Mouse (Mus musculus) neural tube, embryonic 11.5 days (tissue): Measurements from ENCODE around the gene Rhot2. TPM values are rescaled to one million over a fixed set of nuclear protein-coding genes. Genes with fewer than 3 reads are reported as not detected.

Experiments used
- ATAC-seq: fragments of 200-750 bp; cut with Nextera tagmentation; 2 replicates; pipeline ENCODE4 v1.8.0; 2017; ENCODE audit warnings: moderate number of reproducible peaks, mild to moderate bottlenecking, moderate TSS enrichment, moderate library complexity; ENCODE audit not compliant: insufficient read depth, low FRiP score, low TSS enrichment
- DNase-seq: peaks from one replicate; pipeline ENCODE4 v3.0.0-alpha.2; 2015; ENCODE audit warnings: low spot score
- H3K27ac ChIP-seq: fragments of 300-500 bp; sonication (generic); 2 replicates; pipeline ENCODE4 v1.5.1; 2014; ENCODE audit warnings: low read depth, mild to moderate bottlenecking, low read length
- H3K27me3 ChIP-seq: fragments of 300-500 bp; sonication (generic); 2 replicates; pipeline ENCODE4 v1.6.1; 2014; ENCODE audit warnings: mild to moderate bottlenecking, low read length, mixed read lengths; ENCODE audit not compliant: control insufficient read depth, insufficient read depth
- H3K36me3 ChIP-seq: fragments of 300-500 bp; sonication (generic); 2 replicates; pipeline ENCODE4 v1.6.1; 2014; ENCODE audit warnings: mild to moderate bottlenecking, low read length, moderate library complexity, mixed read lengths; ENCODE audit not compliant: control insufficient read depth, insufficient read depth
- H3K4me1 ChIP-seq: fragments of 300-500 bp; sonication (generic); 2 replicates; pipeline ENCODE4 v1.6.1; 2014; ENCODE audit warnings: low read length, mixed read lengths; ENCODE audit not compliant: control insufficient read depth, insufficient read depth
- H3K4me2 ChIP-seq: fragments of 300-500 bp; sonication (generic); 2 replicates; pipeline ENCODE4 v1.6.1; 2014; ENCODE audit warnings: low read depth, mild to moderate bottlenecking, moderate library complexity
- H3K4me3 ChIP-seq: fragments of 300-500 bp; sonication (generic); 2 replicates; pipeline ENCODE4 v1.5.1; 2014; ENCODE audit warnings: low read depth, low read length
- H3K9ac ChIP-seq: fragments of 300-500 bp; sonication (generic); 2 replicates; pipeline ENCODE4 v1.6.1; 2014; ENCODE audit warnings: mild to moderate bottlenecking, low read length
- H3K9me3 ChIP-seq: fragments of 300-500 bp; sonication (generic); 2 replicates; pipeline ENCODE4 v1.6.1; 2016; ENCODE audit warnings: low read length; ENCODE audit not compliant: control insufficient read depth
- WGBS: fragments of 180-500 bp; shearing (Covaris S2); extraction: QIAGEN DNeasy Blood & Tissue Kit; methylation state at CpG from one replicate; pipeline ENCODE4 v1.1.7; 2014; 5-methylcytosine and 5-hydroxymethylcytosine counted together
- polyA plus RNA-seq: library from polyadenylated mRNA; unstranded; fragments of >200 nt; fragmentation: Nextera tagmentation; extraction: Ambion mirVana; gene quantifications from 2 replicates; pipeline ENCODE4 v1.2.1, GENCODE M21; 2014

Rhot2 gene
- 8.6 and 10.5 TPM in 2 replicates for polyA plus RNA-seq

GRCm38 (mm10) chr17:25844396-25844901 is at the start of gene Rhot2:
Gene Rhot2 (minus strand): TSS chr17:25844851.
- Histone ChIP-seq H3K36me3 (peaks cover 19% of the 10 kb centered on the region), H3K4me3 (peak within 1 kb of the TSS; percentile 93), H3K9me3 (no peaks in the 10 kb centered on the region), H3K27me3 (no peaks in the 10 kb centered on the region), H3K4me2 (peak within 1 kb of the TSS; percentile 89), H3K4me1 (peaks cover 8% of the 10 kb centered on the region; the same call in 1 of the 2 replicates), H3K27ac (peak within 1 kb of the TSS; percentile 60), H3K9ac (peak within 1 kb of the TSS; percentile 81)
- 1% methylated on average over 18 of the region's 21 CpGs for WGBS
- DNase-seq, result peak; percentile 91
- peak; percentile 92 for ATAC-seq

- Histone ChIP-seq H3K4me3 (no peak overlapping the region), H3K36me3 (no peaks in the 10 kb centered on the region), H3K4me1 (peaks cover 5% of the 10 kb centered on the region; the same call in 1 of the 2 replicates), H3K9ac (no peak overlapping the region), H3K27me3 (no peaks in the 10 kb centered on the region), H3K27ac (no peak overlapping the region), H3K4me2 (no peak overlapping the region), H3K9me3 (no peaks in the 10 kb centered on the region)
- DNase-seq, result peak; percentile 75
- peak; percentile 50; the same call in 1 of the 2 replicates for ATAC-seq
- WGBS, result 34% methylated on average over 2 of the region's 2 CpGs
These were observed 49.4 kb upstream of the Rhot2 start for GRCm38 (mm10) chr17:25893975-25894617.

GRCm38 (mm10) chr17:25888837-25889236 is 44.2 kb upstream of the Rhot2 start:
- Histone ChIP-seq H3K9me3 (no peaks in the 10 kb centered on the region), H3K9ac (no peak overlapping the region), H3K27me3 (no peaks in the 10 kb centered on the region), H3K4me3 (no peak overlapping the region), H3K4me2 (no peak overlapping the region), H3K27ac (no peak overlapping the region), H3K4me1 (no peaks in the 10 kb centered on the region), H3K36me3 (no peaks in the 10 kb centered on the region)
- ATAC-seq (no peak), DNase-seq (no peak)
- 89% methylated on average over 3 of the region's 3 CpGs for WGBS

- DNase-seq, result no peak
- WGBS, result 92% methylated on average over 10 of the region's 10 CpGs
- H3K36me3 ChIP-seq, result peaks cover 2% of the 10 kb centered on the region; the same call in 1 of the 2 replicates
These were observed 42.8 kb upstream of the Rhot2 start for GRCm38 (mm10) chr17:25887467-25887866.

GRCm38 (mm10) chr17:25886806-25887205 is 42.2 kb upstream of the Rhot2 start:
- ATAC-seq, result no peak
- no peak overlapping the region for H3K4me2 ChIP-seq
- no peak overlapping the region for H3K4me3 ChIP-seq
- peaks cover 2% of the 10 kb centered on the region; the same call in 1 of the 2 replicates for H3K36me3 ChIP-seq
- H3K9ac ChIP-seq, result no peak overlapping the region
- no peak overlapping the region for H3K27ac ChIP-seq
- H3K4me1 ChIP-seq, result no peaks in the 10 kb centered on the region
- no peaks in the 10 kb centered on the region for H3K9me3 ChIP-seq
- DNase-seq, result no peak
- H3K27me3 ChIP-seq, result no peaks in the 10 kb centered on the region

More at GRCm38 (mm10) chr17:25887467-25887866, 42.8 kb upstream of the Rhot2 start:
- Histone ChIP-seq H3K27me3 (no peaks in the 10 kb centered on the region), H3K27ac (no peak overlapping the region), H3K4me2 (no peak overlapping the region), H3K4me1 (no peaks in the 10 kb centered on the region), H3K4me3 (no peak overlapping the region), H3K9me3 (no peaks in the 10 kb centered on the region), H3K9ac (no peak overlapping the region)
- no peak for ATAC-seq

- no peaks in the 10 kb centered on the region for H3K9me3 ChIP-seq
- H3K36me3 ChIP-seq, result peaks cover 2% of the 10 kb centered on the region; the same call in 1 of the 2 replicates
- H3K4me1 ChIP-seq, result peaks cover 10% of the 10 kb centered on the region
- WGBS, result 68% methylated on average over 4 of the region's 4 CpGs
- H3K9ac ChIP-seq, result no peak overlapping the region
- no peak overlapping the region for H3K4me3 ChIP-seq
- H3K27ac ChIP-seq, result no peak overlapping the region
- ATAC-seq (no peak), DNase-seq (peak; percentile 47)
- H3K27me3 ChIP-seq, result no peaks in the 10 kb centered on the region
- no peak overlapping the region for H3K4me2 ChIP-seq
These were observed 41.0 kb upstream of the Rhot2 start for GRCm38 (mm10) chr17:25885636-25886035.

- no peaks in the 10 kb centered on the region for H3K9me3 ChIP-seq
- DNase-seq (no peak), ATAC-seq (no peak)
- H3K4me1 ChIP-seq, result peaks cover 16% of the 10 kb centered on the region
- H3K4me3 ChIP-seq, result no peak overlapping the region
- peaks cover 4% of the 10 kb centered on the region; the same call in 1 of the 2 replicates for H3K36me3 ChIP-seq
- no peak overlapping the region for H3K9ac ChIP-seq
- no peaks in the 10 kb centered on the region for H3K27me3 ChIP-seq
- H3K4me2 ChIP-seq, result no peak overlapping the region
- 93% methylated on average over 3 of the region's 3 CpGs for WGBS
- no peak overlapping the region for H3K27ac ChIP-seq
These were observed 39.2 kb upstream of the Rhot2 start for GRCm38 (mm10) chr17:25883824-25884223.

GRCm38 (mm10) chr17:25883268-25883667 is 38.6 kb upstream of the Rhot2 start:
- Histone ChIP-seq H3K9ac (no peak overlapping the region), H3K36me3 (peaks cover 7% of the 10 kb centered on the region; the same call in 1 of the 2 replicates), H3K9me3 (no peaks in the 10 kb centered on the region), H3K4me2 (no peak overlapping the region), H3K27ac (no peak overlapping the region), H3K4me3 (no peak overlapping the region), H3K27me3 (no peaks in the 10 kb centered on the region), H3K4me1 (peaks cover 16% of the 10 kb centered on the region)
- WGBS, result 89% methylated on average over 8 of the region's 8 CpGs
- no peak for DNase-seq
- ATAC-seq, result no peak

GRCm38 (mm10) chr17:25882306-25882705 is 37.7 kb upstream of the Rhot2 start:
- Histone ChIP-seq H3K4me2 (no peak overlapping the region), H3K4me1 (peaks cover 16% of the 10 kb centered on the region), H3K27me3 (no peaks in the 10 kb centered on the region), H3K27ac (no peak overlapping the region), H3K9ac (no peak overlapping the region), H3K9me3 (no peaks in the 10 kb centered on the region), H3K36me3 (peaks cover 9% of the 10 kb centered on the region; the same call in 1 of the 2 replicates), H3K4me3 (no peak overlapping the region)
- WGBS, result 37% methylated on average over 5 of the region's 5 CpGs
- ATAC-seq (no peak), DNase-seq (no peak)
